Mouse (Mus musculus) stomach, embryonic 16.5 days (tissue): ENCODE measurements around the gene Cntnap2. TPM values are rescaled to one million over a fixed set of nuclear protein-coding genes. Genes with fewer than 3 reads are reported as not detected.
A peak's percentile ranks its signal among the peaks of the same experiment; 100 is the strongest.
"Not testable (repeated sequence)": the region's sequence is repeated elsewhere in the genome, so short reads cannot be mapped to it uniquely, and the experiment has no call there.

Source experiments
- ATAC-seq: fragments of 200-750 bp; cut with Nextera tagmentation; 2 replicates; pipeline ENCODE4 v1.8.0; 2017; ENCODE audit warnings: moderate number of reproducible peaks, moderate TSS enrichment; ENCODE audit not compliant: insufficient read depth, low FRiP score
- H3K27ac ChIP-seq: fragments of 300-500 bp; sonication (generic); 2 replicates; pipeline ENCODE4 v1.5.1; 2014; ENCODE audit warnings: low read length
- H3K27me3 ChIP-seq: fragments of 300-500 bp; sonication (generic); 2 replicates; pipeline ENCODE4 v1.6.1; 2014; ENCODE audit warnings: low read length, control low read depth, mixed read lengths; ENCODE audit not compliant: control insufficient read depth, insufficient read depth
- H3K36me3 ChIP-seq: fragments of 300-500 bp; sonication (generic); 2 replicates; pipeline ENCODE4 v1.6.1; 2014; ENCODE audit warnings: low read length; ENCODE audit not compliant: control insufficient read depth, insufficient read depth
- H3K4me1 ChIP-seq: fragments of 300-500 bp; sonication (generic); 2 replicates; pipeline ENCODE4 v1.6.1; 2014; ENCODE audit warnings: low read length, control low read depth, mixed read lengths; ENCODE audit not compliant: control insufficient read depth, insufficient read depth
- H3K4me2 ChIP-seq: fragments of 300-500 bp; sonication (generic); 2 replicates; pipeline ENCODE4 v1.6.1; 2014; ENCODE audit warnings: low read depth, low read length, mixed read lengths
- H3K4me3 ChIP-seq: fragments of 300-500 bp; sonication (generic); replicated peaks from 2 replicates; pipeline ENCODE4 v1.5.1; 2014; ENCODE audit warnings: mild to moderate bottlenecking, low read length
- H3K9ac ChIP-seq: fragments of 300-500 bp; sonication (generic); 2 replicates; pipeline ENCODE4 v1.6.1; 2014; ENCODE audit warnings: low read length
- H3K9me3 ChIP-seq: fragments of 300-500 bp; sonication (generic); replicated peaks from 2 replicates; pipeline ENCODE4 v1.6.1; 2016; ENCODE audit warnings: low read length, control low read depth; ENCODE audit not compliant: control insufficient read depth
- WGBS: fragments of 180-500 bp; shearing (Covaris S2); extraction: QIAGEN DNeasy Blood & Tissue Kit; methylation state at CpG from one replicate; pipeline ENCODE4 v1.1.7; 2014; 5-methylcytosine and 5-hydroxymethylcytosine counted together
- polyA plus RNA-seq: library from polyadenylated mRNA; unstranded; fragments of >200 nt; fragmentation: Nextera tagmentation; extraction: Ambion mirVana; gene quantifications from 2 replicates; pipeline ENCODE4 v1.2.1, GENCODE M21; 2015

Cntnap2 gene
- polyA plus RNA-seq, 1 experiment from 2014 or later, result 2.1 TPM

GRCm38 (mm10) chr6:47214731-47215130 lies 2155.6 kb downstream of the Cntnap2 start:
- no peak for ATAC-seq
- H3K27me3 ChIP-seq, result no peaks in the 10 kb centered on the region
- H3K27ac ChIP-seq, result no peak overlapping the region
- H3K4me2 ChIP-seq, result no peak overlapping the region
- H3K9ac ChIP-seq, result no peak overlapping the region
- no peak overlapping the region for H3K4me3 ChIP-seq
- H3K4me1 ChIP-seq, result no peaks in the 10 kb centered on the region
- no peaks in the 10 kb centered on the region for H3K9me3 ChIP-seq
- H3K36me3 ChIP-seq, result no peaks in the 10 kb centered on the region

GRCm38 (mm10) chr6:47223578-47223977 lies 2164.4 kb downstream of the Cntnap2 start:
- H3K4me1 ChIP-seq, H3K4me3 ChIP-seq, H3K4me2 ChIP-seq, H3K9me3 ChIP-seq, H3K27me3 ChIP-seq, ATAC-seq, H3K36me3 ChIP-seq, H3K9ac ChIP-seq, H3K27ac ChIP-seq: not testable (repeated sequence)
- 52% methylated on average over 1 of the region's 1 CpGs for WGBS

- ATAC-seq, H3K4me1 ChIP-seq, H3K4me3 ChIP-seq, H3K27me3 ChIP-seq, H3K4me2 ChIP-seq, H3K27ac ChIP-seq, H3K9me3 ChIP-seq, H3K9ac ChIP-seq, H3K36me3 ChIP-seq: not testable (repeated sequence)
- 72% methylated on average over 3 of the region's 3 CpGs for WGBS
These were observed 2166.2 kb downstream of the Cntnap2 start for GRCm38 (mm10) chr6:47225391-47225790.

GRCm38 (mm10) chr6:47227601-47228000 lies 2168.4 kb downstream of the Cntnap2 start:
- H3K4me1 ChIP-seq, result no peaks in the 10 kb centered on the region
- H3K4me2 ChIP-seq, result no peak overlapping the region
- ATAC-seq, result no peak
- WGBS, result 34% methylated on average over 3 of the region's 3 CpGs
- no peaks in the 10 kb centered on the region for H3K9me3 ChIP-seq
- no peak overlapping the region for H3K9ac ChIP-seq
- no peak overlapping the region for H3K27ac ChIP-seq
- no peaks in the 10 kb centered on the region for H3K27me3 ChIP-seq
- H3K4me3 ChIP-seq, result no peak overlapping the region
- H3K36me3 ChIP-seq, result no peaks in the 10 kb centered on the region

GRCm38 (mm10) chr6:47228676-47229317 lies 2169.6 kb downstream of the Cntnap2 start:
- Histone ChIP-seq H3K4me3 (no peak overlapping the region), H3K27me3 (no peaks in the 10 kb centered on the region), H3K27ac (no peak overlapping the region), H3K9ac (no peak overlapping the region), H3K9me3 (no peaks in the 10 kb centered on the region), H3K4me1 (no peaks in the 10 kb centered on the region), H3K4me2 (no peak overlapping the region), H3K36me3 (no peaks in the 10 kb centered on the region)
- ATAC-seq, result no peak
- 56% methylated on average over 7 of the region's 7 CpGs for WGBS

- Histone ChIP-seq H3K9ac (no peak overlapping the region), H3K27ac (no peak overlapping the region), H3K4me2 (no peak overlapping the region), H3K27me3 (no peaks in the 10 kb centered on the region), H3K9me3 (no peaks in the 10 kb centered on the region), H3K4me1 (no peaks in the 10 kb centered on the region), H3K36me3 (no peaks in the 10 kb centered on the region), H3K4me3 (no peak overlapping the region)
- no peak for ATAC-seq
- 70% methylated on average over 6 of the region's 6 CpGs for WGBS
These were observed 2172.4 kb downstream of the Cntnap2 start for GRCm38 (mm10) chr6:47231513-47231912.

GRCm38 (mm10) chr6:47239376-47239921 lies 2180.3 kb downstream of the Cntnap2 start:
- Histone ChIP-seq H3K9ac (no peak overlapping the region), H3K27me3 (no peaks in the 10 kb centered on the region), H3K27ac (no peak overlapping the region), H3K4me3 (no peak overlapping the region), H3K4me1 (peaks cover 9% of the 10 kb centered on the region), H3K36me3 (no peaks in the 10 kb centered on the region), H3K9me3 (no peaks in the 10 kb centered on the region), H3K4me2 (no peak overlapping the region)
- whole genome bisulfite sequencing, result 35% methylated on average over 3 of the region's 3 CpGs
- peak; percentile 70 for ATAC-seq

- H3K27ac ChIP-seq, result no peak overlapping the region
These were observed 2182.2 kb downstream of the Cntnap2 start for GRCm38 (mm10) chr6:47241379-47241778.

GRCm38 (mm10) chr6:47243863-47244606 lies 2184.9 kb downstream of the Cntnap2 start:
- no peak overlapping the region for H3K9ac ChIP-seq
- no peak overlapping the region for H3K27ac ChIP-seq
- H3K4me2 ChIP-seq, result peak overlapping the region; percentile 35; the same call in 1 of the 2 replicates
- H3K4me3 ChIP-seq, result peak overlapping the region; percentile 18
- ATAC-seq, result peak; percentile 61; the same call in 1 of the 2 replicates
- H3K27me3 ChIP-seq, result no peaks in the 10 kb centered on the region
- H3K9me3 ChIP-seq, result no peaks in the 10 kb centered on the region
- H3K4me1 ChIP-seq, result peaks cover 14% of the 10 kb centered on the region
- H3K36me3 ChIP-seq, result no peaks in the 10 kb centered on the region
- 14% methylated on average over 6 of the region's 6 CpGs for WGBS

More at GRCm38 (mm10) chr6:47241379-47241778, 2182.2 kb downstream of the Cntnap2 start:
- Histone ChIP-seq H3K36me3 (no peaks in the 10 kb centered on the region), H3K9me3 (no peaks in the 10 kb centered on the region), H3K4me1 (peaks cover 14% of the 10 kb centered on the region), H3K9ac (no peak overlapping the region), H3K27me3 (no peaks in the 10 kb centered on the region), H3K4me3 (no peak overlapping the region), H3K4me2 (no peak overlapping the region)
- no peak for ATAC-seq
